Comparison of ENCODE assay signal across 8 mouse cellular contexts in genomic region chr10:120478164-120478563, GRCm38 (mm10). TPM values are rescaled to one million over a fixed set of nuclear protein-coding genes. Genes with fewer than 3 reads are reported as not detected.
DNase-seq lines count a peak whose midpoint lies in the region; ATAC-seq and TF ChIP-seq lines count a peak whose summit lies in the region.

No protein-coding gene starts in this region.

- under 1% methylated on average over 16 of the region's 16 CpGs for WGBS in forebrain, embryonic 10.5 days
- under 1% methylated on average over 16 of the region's 16 CpGs for WGBS in hindbrain, postnatal 0 days

- no peak overlapping the region for H3K9ac ChIP-seq in hindbrain, postnatal 0 days (replicated peaks; ENCODE audit: low read length)

- H3K4me3 ChIP-seq in forebrain, embryonic 10.5 days: peak overlapping the region; percentile 99
- peak overlapping the region; percentile 63; the same call in 1 of the 2 replicates for H3K4me3 ChIP-seq in hindbrain, postnatal 0 days (ENCODE audit: low read length)

- no peak for ATAC-seq in hindbrain, postnatal 0 days
- ATAC-seq in megakaryocyte, adult 5-6 weeks (ENCODE audit: poor library complexity, severe bottlenecking): peak; percentile 23; the same call in 1 of the 2 replicates
- no peak for ATAC-seq in frontal cortex, adult (ENCODE audit: low TSS enrichment)

- peak overlapping the region; percentile 94 for H3K4me2 ChIP-seq in hindbrain, postnatal 0 days (ENCODE audit: low read depth, low read length)

- no peaks in the 10 kb centered on the region for H3K9me3 ChIP-seq in forebrain, embryonic 10.5 days
- no peaks in the 10 kb centered on the region for H3K9me3 ChIP-seq in hindbrain, postnatal 0 days (ENCODE audit: low read length)

- H3K4me1 ChIP-seq in forebrain, embryonic 10.5 days: peaks cover 40% of the 10 kb centered on the region
- H3K4me1 ChIP-seq in hindbrain, postnatal 0 days (ENCODE audit: insufficient read depth, low read length): peaks cover 3% of the 10 kb centered on the region

- H3K36me3 ChIP-seq in forebrain, embryonic 10.5 days (replicated peaks): peaks cover 2% of the 10 kb centered on the region
- no peaks in the 10 kb centered on the region for H3K36me3 ChIP-seq in hindbrain, postnatal 0 days (ENCODE audit: insufficient read depth, low read length)

- peak overlapping the region; percentile 100 for H3K27ac ChIP-seq in forebrain, embryonic 10.5 days
- no peak overlapping the region for H3K27ac ChIP-seq in hindbrain, postnatal 0 days

- H3K27me3 ChIP-seq in forebrain, embryonic 10.5 days (ENCODE audit: poor library complexity, severe bottlenecking): 0 out of 2 replicates have a peak, but pooled peaks cover 4% of the 10 kb centered on the region
- no peaks in the 10 kb centered on the region; the same call in 1 of the 2 replicates for H3K27me3 ChIP-seq in hindbrain, postnatal 0 days (ENCODE audit: insufficient read depth, low read length)

- DNase-seq in ovary, postnatal 36 days (ENCODE audit: low spot score): peak; percentile 37
- no peak for DNase-seq in ovary, postnatal 14 days (ENCODE audit: low spot score)
- DNase-seq in forebrain, embryonic 10.5 days (ENCODE audit: extremely low spot score, low spot score): peak; percentile 67
- no peak for DNase-seq in hindbrain, postnatal 0 days (ENCODE audit: low spot score)
- DNase-seq in cerebellum, adult 8-10 months: no peak
- DNase-seq in thymus, postnatal 4 days: no peak

- TF ChIP-seq CTCF in hindbrain, postnatal 0 days (IDR thresholded peaks at IDR 0.05; ENCODE audit: low read depth): no peak

RNA-seq across cellular contexts. Expression of gene Hmga2, which starts 1.9 kb away (rescaled TPM):
- polyA plus RNA-seq in forebrain, embryonic 10.5 days (2016; fragmentation: Nextera tagmentation; extraction: Ambion mirVana): 115 and 117 TPM in 2 replicates
- total RNA-seq in hindbrain, postnatal 0 days (2014; rRNA removed): 1.2 and 1.5 TPM in 2 replicates
- polyA plus RNA-seq in hindbrain, postnatal 0 days (2015; fragmentation: Nextera tagmentation; extraction: Ambion mirVana): 0.98 and 1.5 TPM in 2 replicates
- total RNA-seq in megakaryocyte, adult 5-6 weeks (2015): 0.42 and 0.48 TPM in 2 replicates
- 0.15 TPM in 1 of 2 replicates, not detected in the other for total RNA-seq in megakaryocyte, adult 5-6 weeks (2017)

Comparison
In these comparisons a context has a peak if more than half of its experiments do, and no peak if none do; other contexts are left out.
1. DNase-seq: peak in ovary, postnatal 36 days (single experiment) and forebrain, embryonic 10.5 days (single experiment); none in ovary, postnatal 14 days (single experiment), hindbrain, postnatal 0 days (single experiment), cerebellum, adult 8-10 months (single experiment) and thymus, postnatal 4 days (single experiment).